Mouse (Mus musculus) hindbrain, embryonic 11.5 days (tissue): ENCODE measurements around the gene AI837181. TPM values are rescaled to one million over a fixed set of nuclear protein-coding genes. Genes with fewer than 3 reads are reported as not detected.
A peak's percentile ranks its signal among the peaks of the same experiment; 100 is the strongest.
"Not testable (repeated sequence)": the region's sequence is repeated elsewhere in the genome, so short reads cannot be mapped to it uniquely, and the experiment has no call there.

Experiments
- ATAC-seq: fragments of 200-750 bp; cut with Nextera tagmentation; 2 replicates; pipeline ENCODE4 v1.8.0; 2017; ENCODE audit warnings: mild to moderate bottlenecking, moderate TSS enrichment, moderate library complexity; ENCODE audit not compliant: low FRiP score
- DNase-seq: peaks from one replicate; pipeline ENCODE4 v3.0.0-alpha.2; 2015; ENCODE audit warnings: low spot score
- H3K27ac ChIP-seq: fragments of 300-500 bp; sonication (generic); 2 replicates; pipeline ENCODE4 v1.5.1; 2014; ENCODE audit warnings: mild to moderate bottlenecking, low read depth, low read length
- H3K27me3 ChIP-seq: fragments of 300-500 bp; sonication (generic); 2 replicates; pipeline ENCODE4 v1.6.1; 2014; ENCODE audit warnings: mild to moderate bottlenecking, low read length, moderate library complexity, mixed read lengths; ENCODE audit not compliant: control insufficient read depth, insufficient read depth
- H3K36me3 ChIP-seq: fragments of 300-500 bp; sonication (generic); 2 replicates; pipeline ENCODE4 v1.6.1; 2014; ENCODE audit warnings: mild to moderate bottlenecking, low read length, moderate library complexity, mixed read lengths; ENCODE audit not compliant: control insufficient read depth, insufficient read depth
- H3K4me1 ChIP-seq: fragments of 300-500 bp; sonication (generic); replicated peaks from 2 replicates; pipeline ENCODE4 v1.6.1; 2014; ENCODE audit warnings: low read length, mixed read lengths; ENCODE audit not compliant: control insufficient read depth, insufficient read depth
- H3K4me2 ChIP-seq: fragments of 300-500 bp; sonication (generic); replicated peaks from 2 replicates; pipeline ENCODE4 v1.6.1; 2014; ENCODE audit warnings: mild to moderate bottlenecking, low read depth, low read length
- H3K4me3 ChIP-seq: fragments of 300-500 bp; sonication (generic); 2 replicates; pipeline ENCODE4 v1.5.1; 2014; ENCODE audit warnings: low read depth, low read length
- H3K9ac ChIP-seq: fragments of 300-500 bp; sonication (generic); 2 replicates; pipeline ENCODE4 v1.6.1; 2014; ENCODE audit warnings: low read depth, low read length
- H3K9me3 ChIP-seq: fragments of 300-500 bp; sonication (generic); 2 replicates; pipeline ENCODE4 v1.6.1; 2016; ENCODE audit warnings: low read length; ENCODE audit not compliant: control insufficient read depth
- WGBS: fragments of 180-500 bp; shearing (Covaris S2); extraction: QIAGEN DNeasy Blood & Tissue Kit; methylation state at CpG from one replicate; pipeline ENCODE4 v1.1.7; 2014; 5-methylcytosine and 5-hydroxymethylcytosine counted together
- polyA plus RNA-seq: library from polyadenylated mRNA; unstranded; fragments of >200 nt; fragmentation: Nextera tagmentation; extraction: Ambion mirVana; gene quantifications from 2 replicates; pipeline ENCODE4 v1.2.1, GENCODE M21; 2014

The AI837181 gene
- polyA plus RNA-seq, 1 experiment from 2014 or later, result 35.2 TPM

- Histone ChIP-seq H3K27me3 (no peaks in the 10 kb centered on the region), H3K36me3 (no peaks in the 10 kb centered on the region), H3K4me1 (peaks cover 3% of the 10 kb centered on the region; the same call in 1 of the 2 replicates), H3K4me3 (no peak overlapping the region), H3K9ac (no peak overlapping the region), H3K4me2 (no peak overlapping the region), H3K9me3 (no peaks in the 10 kb centered on the region), H3K27ac (no peak overlapping the region)
- DNase-seq (no peak), ATAC-seq (no peak)
- WGBS, result 71% methylated on average over 4 of the region's 4 CpGs
Measured at GRCm38 (mm10) chr19:5392892-5393291, 32.1 kb upstream of the AI837181 start.

GRCm38 (mm10) chr19:5394168-5394567 lies 30.8 kb upstream of the AI837181 start:
- no peak overlapping the region for H3K9ac ChIP-seq
- no peaks in the 10 kb centered on the region for H3K27me3 ChIP-seq
- 0 out of 2 replicates have a peak, but pooled peaks cover 2% of the 10 kb centered on the region for H3K4me1 ChIP-seq
- ATAC-seq (no peak), DNase-seq (no peak)
- no peaks in the 10 kb centered on the region for H3K36me3 ChIP-seq
- H3K4me2 ChIP-seq, result no peak overlapping the region
- H3K4me3 ChIP-seq, result no peak overlapping the region; the same call in 1 of the 2 replicates
- no peaks in the 10 kb centered on the region for H3K9me3 ChIP-seq
- WGBS, result 60% methylated on average over 10 of the region's 10 CpGs
- no peak overlapping the region for H3K27ac ChIP-seq

GRCm38 (mm10) chr19:5395371-5395770 lies 29.6 kb upstream of the AI837181 start:
- ATAC-seq (no peak), DNase-seq (no peak)
- no peaks in the 10 kb centered on the region for H3K36me3 ChIP-seq
- no peak overlapping the region for H3K4me2 ChIP-seq
- H3K4me3 ChIP-seq, result no peak overlapping the region
- H3K9me3 ChIP-seq, result no peaks in the 10 kb centered on the region
- H3K27ac ChIP-seq, result no peak overlapping the region
- H3K4me1 ChIP-seq, result no peaks in the 10 kb centered on the region
- no peak overlapping the region for H3K9ac ChIP-seq
- WGBS, result 71% methylated on average over 4 of the region's 4 CpGs
- no peaks in the 10 kb centered on the region for H3K27me3 ChIP-seq

GRCm38 (mm10) chr19:5401073-5401472 lies 23.9 kb upstream of the AI837181 start:
- not testable (repeated sequence) for H3K4me3 ChIP-seq, H3K4me1 ChIP-seq, H3K9ac ChIP-seq, ATAC-seq, H3K27ac ChIP-seq, H3K36me3 ChIP-seq, H3K4me2 ChIP-seq, H3K27me3 ChIP-seq, DNase-seq, H3K9me3 ChIP-seq
- WGBS, result 78% methylated on average over 4 of the region's 4 CpGs

GRCm38 (mm10) chr19:5402293-5402692 lies 22.7 kb upstream of the AI837181 start, which contains the start of gene Tsga10ip:
Gene Tsga10ip, minus strand, starts transcription at chr19:5402526.
- H3K9ac ChIP-seq, result no peak within 1 kb of the TSS
- H3K4me3 ChIP-seq, result no peak within 1 kb of the TSS
- H3K9me3 ChIP-seq, result no peaks in the 10 kb centered on the region
- ATAC-seq, result no peak
- DNase-seq, result no peak
- H3K4me1 ChIP-seq, result no peaks in the 10 kb centered on the region
- H3K27ac ChIP-seq, result no peak within 1 kb of the TSS
- no peaks in the 10 kb centered on the region for H3K27me3 ChIP-seq
- 76% methylated on average over 8 of the region's 8 CpGs for WGBS
- H3K4me2 ChIP-seq, result no peak within 1 kb of the TSS
- no peaks in the 10 kb centered on the region for H3K36me3 ChIP-seq

- Histone ChIP-seq H3K27ac (peak overlapping the region; percentile 30; the same call in 1 of the 2 replicates), H3K9ac (peak overlapping the region; percentile 44)
Measured at GRCm38 (mm10) chr19:5405924-5406323, 19.0 kb upstream of the AI837181 start.

GRCm38 (mm10) chr19:5406531-5407126 lies 18.3 kb upstream of the AI837181 start:
- Histone ChIP-seq H3K4me2 (peak overlapping the region; percentile 47), H3K9ac (peak overlapping the region; percentile 44), H3K4me3 (peak overlapping the region; percentile 38), H3K27ac (peak overlapping the region; percentile 55)
- not testable (repeated sequence) for H3K9me3 ChIP-seq, H3K4me1 ChIP-seq, H3K36me3 ChIP-seq, H3K27me3 ChIP-seq
- ATAC-seq, result peak; percentile 86
- peak; percentile 64 for DNase-seq
- WGBS, result 8% methylated on average over 21 of the region's 25 CpGs

More at GRCm38 (mm10) chr19:5405924-5406323, 19.0 kb upstream of the AI837181 start:
- Histone ChIP-seq H3K4me3 (peak overlapping the region; percentile 31), H3K4me2 (peak overlapping the region; percentile 50), H3K4me1 (0 out of 2 replicates have a peak, but pooled peaks cover 3% of the 10 kb centered on the region), H3K36me3 (no peaks in the 10 kb centered on the region), H3K27me3 (no peaks in the 10 kb centered on the region), H3K9me3 (no peaks in the 10 kb centered on the region)
- 31% methylated on average over 7 of the region's 7 CpGs for WGBS
- ATAC-seq (no peak), DNase-seq (peak; percentile 23)

- Histone ChIP-seq H3K9ac (peak overlapping the region; percentile 44), H3K4me1 (0 out of 2 replicates have a peak, but pooled peaks cover 3% of the 10 kb centered on the region), H3K4me3 (peak overlapping the region; percentile 38), H3K4me2 (peak overlapping the region; percentile 47), H3K36me3 (no peaks in the 10 kb centered on the region), H3K9me3 (no peaks in the 10 kb centered on the region), H3K27me3 (no peaks in the 10 kb centered on the region), H3K27ac (peak overlapping the region; percentile 55)
- peak; percentile 72 for DNase-seq
- ATAC-seq, result peak; percentile 45
- WGBS, result 12% methylated on average over 7 of the region's 7 CpGs
Measured at GRCm38 (mm10) chr19:5407133-5407532, 17.8 kb upstream of the AI837181 start.
